Mouse (Mus musculus) olfactory bulb, adult 2 months (tissue): Measurements from ENCODE around the gene Mmaa.

Source experiments
- CTCF ChIP-seq: fragments of 200-500 bp; IDR thresholded peaks from 2 replicates; pipeline ENCODE4 v1.5.1; 2012; ENCODE audit warnings: low read depth, mild to moderate bottlenecking, low read length, moderate library complexity; ENCODE audit not compliant: insufficient read depth
- POLR2A ChIP-seq: fragments of 200-500 bp; IDR thresholded peaks from 2 replicates; pipeline ENCODE4 v1.6.1; 2012; ENCODE audit warnings: mild to moderate bottlenecking, low read depth, low read length, moderate library complexity; ENCODE audit not compliant: insufficient read depth

- TF ChIP-seq CTCF (no peak), POLR2A (no peak)
Measured at GRCm38 (mm10) chr8:79293841-79294240, 896 bp downstream of the Mmaa start.
